Mouse (Mus musculus): Measurements from ENCODE around the gene Pakap. TPM values are rescaled to one million over a fixed set of nuclear protein-coding genes. Genes with fewer than 3 reads are reported as not detected.
A peak's percentile ranks its signal among the peaks of the same experiment; 100 is the strongest.

The Pakap gene
- total and polyA plus RNA-seq, 2 experiments: 0.06 to 0.18 TPM

- WGBS: 4% methylated on average over 5 of the region's 5 CpGs
- DNase-seq (ENCODE audit: extremely low read depth, low read depth, low spot score): no peak
- H3K4me3 ChIP-seq (ENCODE audit: insufficient read depth, low read depth, low read length): no peak overlapping the region
- no peaks in the 10 kb centered on the region for H3K27me3 ChIP-seq (ENCODE audit: control insufficient read depth, insufficient read depth, low read length)
- H3K4me1 ChIP-seq (ENCODE audit: control insufficient read depth, insufficient read depth, low read length): no peaks in the 10 kb centered on the region; the same call in 1 of the 2 replicates
- TF ChIP-seq CTCF (IDR thresholded peaks at IDR 0.05; ENCODE audit: low read depth, low read length) (peak; percentile 89), POLR2A (IDR thresholded peaks at IDR 0.05; ENCODE audit: extremely low read depth, insufficient read depth, low read length) (no peak)
- no peaks in the 10 kb centered on the region for H3K79me2 ChIP-seq (ENCODE audit: control insufficient read depth, insufficient read depth, low read length)
- no peak overlapping the region for H3K9ac ChIP-seq (ENCODE audit: low read depth, low read length)
- no peak overlapping the region for H3K27ac ChIP-seq (replicated peaks; ENCODE audit: insufficient read depth, low read depth, low read length)
- no peaks in the 10 kb centered on the region for H3K36me3 ChIP-seq (ENCODE audit: control insufficient read depth, insufficient read depth, low read length)
Observed at GRCm38 (mm10) chr4:57904211-57904610, 336.2 kb downstream of the Pakap start.

GRCm38 (mm10) chr4:57904638-57905037 lies 336.7 kb downstream of the Pakap start:
- TF ChIP-seq POLR2A (IDR thresholded peaks at IDR 0.05; ENCODE audit: extremely low read depth, insufficient read depth, low read length): no peak
- no peak for TF ChIP-seq CTCF (IDR thresholded peaks at IDR 0.05; ENCODE audit: low read depth, low read length)
- no peak overlapping the region for H3K9ac ChIP-seq (ENCODE audit: low read depth, low read length)
- DNase-seq (ENCODE audit: extremely low read depth, low read depth, low spot score): no peak
- H3K4me1 ChIP-seq (ENCODE audit: control insufficient read depth, insufficient read depth, low read length): no peaks in the 10 kb centered on the region; the same call in 1 of the 2 replicates
- H3K4me3 ChIP-seq (ENCODE audit: insufficient read depth, low read depth, low read length): no peak overlapping the region
- no peaks in the 10 kb centered on the region for H3K27me3 ChIP-seq (ENCODE audit: control insufficient read depth, insufficient read depth, low read length)
- WGBS: 35% methylated on average over 9 of the region's 9 CpGs
- H3K36me3 ChIP-seq (ENCODE audit: control insufficient read depth, insufficient read depth, low read length): peaks cover 3% of the 10 kb centered on the region; the same call in 1 of the 2 replicates
- no peak overlapping the region for H3K27ac ChIP-seq (replicated peaks; ENCODE audit: insufficient read depth, low read depth, low read length)
- no peaks in the 10 kb centered on the region for H3K79me2 ChIP-seq (ENCODE audit: control insufficient read depth, insufficient read depth, low read length)

GRCm38 (mm10) chr4:57906708-57907107 lies 338.7 kb downstream of the Pakap start:
- Histone ChIP-seq H3K4me3 (ENCODE audit: insufficient read depth, low read depth, low read length) (no peak overlapping the region), H3K36me3 (ENCODE audit: control insufficient read depth, insufficient read depth, low read length) (peaks cover 9% of the 10 kb centered on the region; the same call in 1 of the 2 replicates), H3K27me3 (ENCODE audit: control insufficient read depth, insufficient read depth, low read length) (no peaks in the 10 kb centered on the region), H3K9ac (ENCODE audit: low read depth, low read length) (no peak overlapping the region), H3K27ac (replicated peaks; ENCODE audit: insufficient read depth, low read depth, low read length) (no peak overlapping the region), H3K4me1 (ENCODE audit: control insufficient read depth, insufficient read depth, low read length) (no peaks in the 10 kb centered on the region; the same call in 1 of the 2 replicates), H3K79me2 (ENCODE audit: control insufficient read depth, insufficient read depth, low read length) (no peaks in the 10 kb centered on the region)
- 50% methylated on average over 2 of the region's 2 CpGs for WGBS
- DNase-seq (ENCODE audit: extremely low read depth, low read depth, low spot score): no peak
- TF ChIP-seq CTCF (IDR thresholded peaks at IDR 0.05; ENCODE audit: low read depth, low read length): no peak
- no peak for TF ChIP-seq POLR2A (IDR thresholded peaks at IDR 0.05; ENCODE audit: extremely low read depth, insufficient read depth, low read length)

- DNase-seq (ENCODE audit: extremely low read depth, low read depth, low spot score): peak; percentile 47
- Histone ChIP-seq H3K27ac (replicated peaks; ENCODE audit: insufficient read depth, low read depth, low read length) (no peak overlapping the region), H3K4me1 (ENCODE audit: control insufficient read depth, insufficient read depth, low read length) (peaks cover 5% of the 10 kb centered on the region), H3K9ac (ENCODE audit: low read depth, low read length) (no peak overlapping the region), H3K27me3 (ENCODE audit: control insufficient read depth, insufficient read depth, low read length) (no peaks in the 10 kb centered on the region), H3K79me2 (ENCODE audit: control insufficient read depth, insufficient read depth, low read length) (no peaks in the 10 kb centered on the region; the same call in 1 of the 2 replicates), H3K36me3 (ENCODE audit: control insufficient read depth, insufficient read depth, low read length) (peaks cover 9% of the 10 kb centered on the region; the same call in 1 of the 2 replicates), H3K4me3 (ENCODE audit: insufficient read depth, low read depth, low read length) (no peak overlapping the region)
- WGBS: 46% methylated on average over 6 of the region's 6 CpGs
- TF ChIP-seq CTCF (IDR thresholded peaks at IDR 0.05; ENCODE audit: low read depth, low read length) (no peak), POLR2A (IDR thresholded peaks at IDR 0.05; ENCODE audit: extremely low read depth, insufficient read depth, low read length) (no peak)
Observed at GRCm38 (mm10) chr4:57908860-57909259, 340.9 kb downstream of the Pakap start.

GRCm38 (mm10) chr4:57913021-57913420 lies 345.0 kb downstream of the Pakap start:
- H3K9ac ChIP-seq (ENCODE audit: low read depth, low read length): no peak overlapping the region
- peaks cover 16% of the 10 kb centered on the region for H3K4me1 ChIP-seq (ENCODE audit: control insufficient read depth, insufficient read depth, low read length)
- no peak for TF ChIP-seq CTCF (IDR thresholded peaks at IDR 0.05; ENCODE audit: low read depth, low read length)
- no peak for TF ChIP-seq POLR2A (IDR thresholded peaks at IDR 0.05; ENCODE audit: extremely low read depth, insufficient read depth, low read length)
- no peak overlapping the region for H3K27ac ChIP-seq (replicated peaks; ENCODE audit: insufficient read depth, low read depth, low read length)
- no peaks in the 10 kb centered on the region for H3K27me3 ChIP-seq (ENCODE audit: control insufficient read depth, insufficient read depth, low read length)
- H3K4me3 ChIP-seq (ENCODE audit: insufficient read depth, low read depth, low read length): no peak overlapping the region
- H3K79me2 ChIP-seq (ENCODE audit: control insufficient read depth, insufficient read depth, low read length): no peaks in the 10 kb centered on the region; the same call in 1 of the 2 replicates
- DNase-seq (ENCODE audit: extremely low read depth, low read depth, low spot score): peak; percentile 52
- peaks cover 9% of the 10 kb centered on the region; the same call in 1 of the 2 replicates for H3K36me3 ChIP-seq (ENCODE audit: control insufficient read depth, insufficient read depth, low read length)

All from liver, adult 2 months (tissue).